Mouse (Mus musculus) cerebellum, adult 2 months (tissue): ENCODE results near the gene Rbl1. TPM values are rescaled to one million over a fixed set of nuclear protein-coding genes. Genes with fewer than 3 reads are reported as not detected.

ENCODE experiments used
- DNase-seq, 2 experiments: peaks; one replicate each; pipeline ENCODE4 v3.0.0; 2021
- H3K27ac ChIP-seq: fragments of 200-500 bp; 2 replicates; pipeline ENCODE4 v1.5.1; 2012; ENCODE audit warnings: low read length, control low read depth, inconsistent platforms; ENCODE audit not compliant: insufficient read depth
- H3K27me3 ChIP-seq: fragments of 200-500 bp; 2 replicates; pipeline ENCODE4 v1.6.1; 2012; ENCODE audit warnings: inconsistent platforms, mild to moderate bottlenecking, low read length, moderate library complexity; ENCODE audit not compliant: control insufficient read depth, insufficient read depth
- H3K4me1 ChIP-seq: fragments of 200-500 bp; 2 replicates; pipeline ENCODE4 v1.6.1; 2011; ENCODE audit warnings: low read length; ENCODE audit not compliant: control insufficient read depth, insufficient read depth
- H3K4me3 ChIP-seq: fragments of 200-500 bp; replicated peaks from 2 replicates; pipeline ENCODE3; 2011; ENCODE audit warnings: mild to moderate bottlenecking, low read depth, low read length, control low read depth; ENCODE audit not compliant: insufficient read depth
- CTCF ChIP-seq: fragments of 200-500 bp; IDR thresholded peaks from 2 replicates; pipeline ENCODE4 v1.5.1; 2011; ENCODE audit warnings: low read depth, mild to moderate bottlenecking, control low read depth, low read length, moderate library complexity, borderline replicate concordance; ENCODE audit not compliant: insufficient read depth
- POLR2A ChIP-seq: fragments of 200-500 bp; IDR thresholded peaks from 2 replicates; pipeline ENCODE4 v1.6.1; 2011; ENCODE audit warnings: low read length, control low read depth, borderline replicate concordance; ENCODE audit not compliant: insufficient read depth
- WGBS: fragments of 180-500 bp; shearing (Covaris S2); methylation state at CpG from one replicate; pipeline ENCODE4 v1.1.7; 2018; 5-methylcytosine and 5-hydroxymethylcytosine counted together
- polyA plus RNA-seq: library from polyadenylated mRNA; depleted of rRNA; stranded (reverse); fragments of >200 nt; gene quantifications from 2 replicates; pipeline ENCODE4 v1.2.3, GENCODE M21; 2012

Rbl1 gene
- polyA plus RNA-seq, 1 experiment = 2.8 TPM

GRCm38 (mm10) chr2:157185022-157185660 is 19.2 kb downstream of the Rbl1 start:
- H3K27ac ChIP-seq = no peak overlapping the region
- H3K4me3 ChIP-seq = no peak overlapping the region
- H3K4me1 ChIP-seq = no peaks in the 10 kb centered on the region
- H3K27me3 ChIP-seq = no peaks in the 10 kb centered on the region
- 94% methylated on average over 13 of the region's 13 CpGs for WGBS
- no peak for DNase-seq
- no peak for TF ChIP-seq CTCF
- TF ChIP-seq POLR2A = no peak

- DNase-seq = no peak
- H3K27me3 ChIP-seq = no peaks in the 10 kb centered on the region
- 77% methylated on average over 6 of the region's 6 CpGs for WGBS
Measured at GRCm38 (mm10) chr2:157178167-157178566, 26.2 kb downstream of the Rbl1 start.

GRCm38 (mm10) chr2:157176248-157176647 is 28.1 kb downstream of the Rbl1 start:
- no peak overlapping the region for H3K4me3 ChIP-seq
- no peak for TF ChIP-seq POLR2A
- TF ChIP-seq CTCF = no peak
- DNase-seq = no peak
- H3K27ac ChIP-seq = no peak overlapping the region
- no peaks in the 10 kb centered on the region for H3K4me1 ChIP-seq
- no peaks in the 10 kb centered on the region for H3K27me3 ChIP-seq
- WGBS = 93% methylated on average over 3 of the region's 3 CpGs

More at GRCm38 (mm10) chr2:157178167-157178566, 26.2 kb downstream of the Rbl1 start:
- TF ChIP-seq CTCF (no peak), POLR2A (no peak)
- no peaks in the 10 kb centered on the region for H3K4me1 ChIP-seq
- H3K27ac ChIP-seq = no peak overlapping the region
- no peak overlapping the region for H3K4me3 ChIP-seq

- DNase-seq = no peak
- WGBS = 67% methylated on average over 5 of the region's 5 CpGs
- TF ChIP-seq CTCF (no peak), POLR2A (no peak)
- Histone ChIP-seq H3K27ac (no peak overlapping the region), H3K27me3 (no peaks in the 10 kb centered on the region), H3K4me1 (no peaks in the 10 kb centered on the region), H3K4me3 (no peak overlapping the region)
Measured at GRCm38 (mm10) chr2:157174416-157174815, 29.9 kb downstream of the Rbl1 start.

- no peaks in the 10 kb centered on the region for H3K4me1 ChIP-seq
- DNase-seq = no peak
- no peak overlapping the region for H3K27ac ChIP-seq
- H3K27me3 ChIP-seq = no peaks in the 10 kb centered on the region
- H3K4me3 ChIP-seq = no peak overlapping the region
- WGBS = 96% methylated on average over 6 of the region's 6 CpGs
- TF ChIP-seq CTCF = no peak
- no peak for TF ChIP-seq POLR2A
Measured at GRCm38 (mm10) chr2:157173555-157173954, 30.8 kb downstream of the Rbl1 start.

- DNase-seq = no peak
Measured at GRCm38 (mm10) chr2:157172984-157173383, 31.4 kb downstream of the Rbl1 start.

GRCm38 (mm10) chr2:157170626-157171025 is 33.7 kb downstream of the Rbl1 start:
- no peak for DNase-seq
- H3K4me3 ChIP-seq = no peak overlapping the region
- TF ChIP-seq CTCF (no peak), POLR2A (no peak)
- H3K27ac ChIP-seq = no peak overlapping the region
- H3K4me1 ChIP-seq = no peaks in the 10 kb centered on the region
- H3K27me3 ChIP-seq = no peaks in the 10 kb centered on the region
- 33% methylated on average over 6 of the region's 6 CpGs for WGBS

More at GRCm38 (mm10) chr2:157172984-157173383, 31.4 kb downstream of the Rbl1 start:
- Histone ChIP-seq H3K27ac (no peak overlapping the region), H3K4me3 (no peak overlapping the region), H3K4me1 (no peaks in the 10 kb centered on the region), H3K27me3 (no peaks in the 10 kb centered on the region)
- no peak for TF ChIP-seq CTCF
- no peak for TF ChIP-seq POLR2A
- 96% methylated on average over 6 of the region's 6 CpGs for WGBS

- no peaks in the 10 kb centered on the region for H3K4me1 ChIP-seq
- TF ChIP-seq CTCF (no peak), POLR2A (no peak)
- no peak overlapping the region for H3K27ac ChIP-seq
- H3K27me3 ChIP-seq = no peaks in the 10 kb centered on the region
- WGBS = 28% methylated on average over 5 of the region's 5 CpGs
- H3K4me3 ChIP-seq = no peak overlapping the region
- DNase-seq = no peak
Measured at GRCm38 (mm10) chr2:157170166-157170565, 34.2 kb downstream of the Rbl1 start.
